Mouse (Mus musculus) mesoderm, embryonic 11.5 days (tissue): ENCODE measurements at regions not wholly inside any gene's neighbourhood (a gene's known extent, or its start where the extent isn't known, plus 50 kb on each side); places are given as distances from the start of the nearest gene placed in this dataset.
"Not testable (repeated sequence)": the region's sequence is repeated elsewhere in the genome, so short reads cannot be mapped to it uniquely, and the experiment has no call there.

Experiments used
- DNase-seq: peaks from one replicate; pipeline ENCODE4 v3.0.0-alpha.2; 2012; ENCODE audit warnings: low read depth, low spot score

GRCm38 (mm10) chr16:46811835-46812234, 313.5 kb upstream of the Nectin3 start:
- not testable (repeated sequence) for DNase-seq

GRCm38 (mm10) chr16:46807476-46807875, 309.2 kb upstream of the Nectin3 start:
- DNase-seq, result no peak

- no peak for DNase-seq
Measured at GRCm38 (mm10) chr16:46776367-46776766, 278.0 kb upstream of the Nectin3 start.

- peak; percentile 4 for DNase-seq
Measured at GRCm38 (mm10) chr16:46769383-46769782, 271.1 kb upstream of the Nectin3 start.

GRCm38 (mm10) chr16:46768376-46768775, 270.1 kb upstream of the Nectin3 start:
- DNase-seq, result no peak

- no peak for DNase-seq
Measured at GRCm38 (mm10) chr16:46735140-46735539, 236.8 kb upstream of the Nectin3 start.

- no peak for DNase-seq
Measured at GRCm38 (mm10) chr16:46728424-46728823, 230.1 kb upstream of the Nectin3 start.

GRCm38 (mm10) chr16:46723660-46724059, 225.3 kb upstream of the Nectin3 start:
- DNase-seq, result no peak

GRCm38 (mm10) chr16:46679787-46680186, 181.5 kb upstream of the Nectin3 start:
- no peak for DNase-seq

GRCm38 (mm10) chr16:46669590-46669989, 171.3 kb upstream of the Nectin3 start:
- no peak for DNase-seq

GRCm38 (mm10) chr16:46665566-46665965, 167.2 kb upstream of the Nectin3 start:
- no peak for DNase-seq

GRCm38 (mm10) chr16:46663008-46663407, 164.7 kb upstream of the Nectin3 start:
- no peak for DNase-seq

- DNase-seq, result no peak
Measured at GRCm38 (mm10) chr16:46655041-46655440, 156.7 kb upstream of the Nectin3 start.

- no peak for DNase-seq
Measured at GRCm38 (mm10) chr16:46625807-46626206, 127.5 kb upstream of the Nectin3 start.

GRCm38 (mm10) chr16:46623246-46623645, 124.9 kb upstream of the Nectin3 start:
- no peak for DNase-seq

- no peak for DNase-seq
Measured at GRCm38 (mm10) chr16:46619871-46620270, 121.5 kb upstream of the Nectin3 start.

- peak; percentile 41 for DNase-seq
Measured at GRCm38 (mm10) chr16:46617544-46618335, 119.4 kb upstream of the Nectin3 start.

GRCm38 (mm10) chr16:46616606-46617005, 118.3 kb upstream of the Nectin3 start:
- no peak for DNase-seq

GRCm38 (mm10) chr16:46613062-46613818, 114.9 kb upstream of the Nectin3 start:
- DNase-seq, result no peak

- DNase-seq, result no peak
Measured at GRCm38 (mm10) chr16:46605879-46606203, 107.5 kb upstream of the Nectin3 start.

GRCm38 (mm10) chr16:46605001-46605878, 106.9 kb upstream of the Nectin3 start:
- peak; percentile 12 for DNase-seq
